Mouse (Mus musculus): ENCODE data around the gene Dhdh. TPM values are rescaled to one million over a fixed set of nuclear protein-coding genes. Genes with fewer than 3 reads are reported as not detected.
"Not testable (repeated sequence)": the region's sequence is repeated elsewhere in the genome, so short reads cannot be mapped to it uniquely, and the experiment has no call there.

Gene Dhdh
- total RNA-seq, 1 experiment from 2014 or later = 7.5 TPM

DNA sequence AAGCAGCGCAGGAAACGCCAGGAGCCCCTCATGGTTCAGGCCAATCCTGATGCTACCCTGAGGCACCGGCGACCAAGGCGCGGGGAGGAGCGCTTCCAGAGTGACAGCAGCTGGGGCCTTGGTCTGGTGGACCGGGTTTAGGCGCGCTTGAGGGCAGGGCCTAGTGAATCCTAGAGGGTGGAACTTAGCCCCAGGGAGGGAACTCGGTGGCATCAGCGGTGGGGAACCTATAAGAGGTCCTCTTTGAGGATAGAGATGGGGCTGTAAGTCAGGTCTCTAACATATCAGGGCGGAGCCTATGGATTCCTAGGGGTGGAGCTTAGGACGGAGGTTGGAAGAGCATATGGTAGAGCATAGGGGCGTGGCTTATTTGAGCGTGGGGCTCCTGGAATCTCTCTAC, 26.8 kb upstream of the Dhdh start:
- no peak for ATAC-seq (replicated peaks; ENCODE audit: insufficient number of reproducible peaks, low FRiP score, low TSS enrichment, poor library complexity, severe bottlenecking)

DNA sequence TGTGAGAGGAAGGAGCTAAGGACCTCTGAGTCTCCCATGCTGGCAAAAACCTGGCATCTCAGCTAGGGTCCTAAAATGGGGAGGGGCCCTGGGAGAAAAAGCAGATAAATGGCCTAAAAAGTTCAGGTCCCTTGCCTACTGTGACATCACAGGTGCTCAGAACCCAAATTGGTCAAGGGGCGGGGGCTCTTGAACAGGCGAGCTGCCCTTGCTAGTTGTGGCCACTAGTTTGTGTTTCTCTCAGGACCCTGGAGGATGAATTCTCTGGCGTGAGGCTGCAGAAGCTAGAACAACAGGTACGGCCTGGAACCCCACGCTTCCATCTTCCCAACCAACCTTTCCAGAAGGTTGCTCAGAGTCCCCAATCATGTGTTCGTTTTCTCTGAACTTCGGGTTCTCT, 25.8 kb upstream of the Dhdh start:
- ATAC-seq (replicated peaks; ENCODE audit: insufficient number of reproducible peaks, low FRiP score, low TSS enrichment, poor library complexity, severe bottlenecking) = no peak

DNA sequence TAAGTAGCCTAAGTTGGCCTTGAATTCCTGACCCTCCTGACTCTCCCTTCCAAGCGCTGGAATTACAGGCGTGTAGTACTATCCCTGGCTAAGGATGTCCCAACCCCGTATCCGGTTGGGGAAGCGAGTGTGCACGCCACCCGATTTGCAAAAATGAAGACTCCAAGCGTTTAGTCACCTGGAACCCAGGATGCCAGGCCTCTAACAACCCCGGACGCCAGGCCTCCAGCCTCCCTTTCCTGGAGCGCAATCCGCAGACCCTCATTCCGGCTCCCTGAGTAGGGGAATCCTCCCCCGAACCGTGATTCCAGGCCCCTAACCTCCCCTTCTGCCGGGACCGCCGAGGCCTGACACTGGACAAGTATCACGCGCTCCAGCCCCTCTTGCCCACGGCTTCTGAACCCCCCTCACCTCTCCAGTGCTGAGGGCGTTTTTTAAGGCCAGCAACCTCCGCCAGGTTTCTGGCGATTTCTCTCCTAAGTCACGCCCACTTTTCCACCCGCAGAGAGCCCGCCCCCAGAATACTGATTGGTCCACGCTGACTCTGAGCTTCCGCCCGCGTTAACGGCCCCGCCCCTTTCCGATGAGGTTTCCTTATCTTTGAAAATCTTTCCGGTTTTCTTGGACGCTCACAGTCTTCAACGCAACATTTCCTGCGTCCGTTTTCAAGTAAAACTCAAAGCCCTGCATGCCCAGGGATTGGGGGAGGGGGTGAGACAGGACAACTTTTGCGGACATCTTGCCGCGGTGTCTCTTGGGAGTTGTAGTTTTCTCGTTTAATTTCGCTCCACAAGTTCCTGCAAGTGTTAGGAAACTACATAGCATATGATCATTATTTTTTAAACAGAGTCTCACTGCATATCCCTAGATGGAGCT, 21.5 kb upstream of the Dhdh start, which contains the start of gene Nucb1:
Gene Nucb1, minus strand, starts transcription at position 495 of the 876 bp plus-strand sequence.
- peak; percentile 95 for ATAC-seq (replicated peaks; ENCODE audit: insufficient number of reproducible peaks, low FRiP score, low TSS enrichment, poor library complexity, severe bottlenecking)

DNA sequence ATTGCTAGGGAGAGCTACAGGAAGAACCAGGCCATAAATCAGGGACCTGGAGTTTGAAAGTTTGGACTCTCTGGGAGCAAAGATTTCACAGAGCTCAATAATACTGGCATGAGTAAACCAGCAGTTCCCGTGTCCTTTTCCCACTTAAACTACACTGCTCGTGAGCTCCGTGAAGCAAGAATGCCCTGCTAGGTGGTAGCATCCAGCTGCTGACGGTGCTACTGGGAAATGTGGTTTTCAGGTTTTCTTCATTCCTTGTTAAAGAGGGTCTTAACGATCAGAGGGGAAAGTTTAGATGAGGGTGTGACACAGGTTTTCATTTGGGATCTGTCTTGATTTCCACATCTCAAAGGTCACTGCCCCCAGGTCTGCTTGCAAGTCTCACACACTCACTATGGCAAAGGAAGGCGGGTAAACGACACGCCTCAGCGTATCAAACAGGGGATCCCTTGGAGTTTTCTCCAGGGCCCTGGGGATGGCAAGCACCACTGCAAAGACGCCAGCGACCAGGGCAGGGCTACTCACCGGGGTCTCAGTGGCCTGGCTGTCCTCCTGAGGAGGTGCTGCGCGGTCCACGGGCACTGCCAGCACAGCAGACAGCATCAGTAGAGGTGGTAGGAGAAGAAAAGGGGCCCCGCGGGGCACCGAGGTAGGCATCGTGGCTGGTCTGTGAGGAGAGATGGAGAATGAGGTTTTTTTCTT, 20.7 kb upstream of the Dhdh start:
- no peak for ATAC-seq (replicated peaks; ENCODE audit: insufficient number of reproducible peaks, low FRiP score, low TSS enrichment, poor library complexity, severe bottlenecking)

DNA sequence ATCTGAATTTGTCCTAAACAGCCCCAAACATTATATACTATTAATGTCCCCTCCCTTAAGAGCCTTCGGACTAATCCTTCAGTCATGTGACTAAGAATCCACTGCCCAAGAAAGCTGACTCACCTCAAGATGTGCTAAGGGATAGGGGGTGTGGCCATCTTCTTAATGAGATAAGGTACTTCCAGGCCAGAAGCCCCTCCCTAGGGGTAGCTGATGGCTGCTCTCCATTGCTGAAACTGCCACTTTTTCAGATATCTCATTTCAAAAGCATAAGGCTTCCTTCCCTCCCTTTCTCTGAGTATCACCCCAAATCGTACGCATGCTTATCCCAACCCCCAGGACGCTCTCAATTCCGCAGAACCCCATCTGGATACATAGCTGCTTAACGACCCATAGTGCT, 20.0 kb upstream of the Dhdh start:
- ATAC-seq (replicated peaks; ENCODE audit: insufficient number of reproducible peaks, low FRiP score, low TSS enrichment, poor library complexity, severe bottlenecking) = no peak

DNA sequence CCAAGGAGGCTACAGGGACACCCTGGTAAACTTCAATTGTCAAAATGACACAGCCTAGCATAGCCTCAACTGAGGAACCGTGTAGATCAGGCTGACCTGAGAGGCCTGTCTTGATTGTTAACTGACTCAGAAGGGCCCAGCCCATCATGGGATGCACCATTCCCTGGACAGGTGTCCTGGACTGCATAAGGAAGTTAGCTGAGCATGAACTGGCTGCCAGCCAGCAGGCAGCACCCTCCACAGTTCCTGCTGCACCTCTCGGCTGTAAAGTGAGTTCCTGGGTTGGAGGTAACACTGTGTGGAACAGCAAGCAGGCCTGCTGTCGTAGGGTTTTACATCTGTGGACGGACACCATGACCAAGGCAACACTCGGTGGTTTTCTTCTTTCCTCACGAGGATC, 19.0 kb upstream of the Dhdh start:
- no peak for ATAC-seq (replicated peaks; ENCODE audit: insufficient number of reproducible peaks, low FRiP score, low TSS enrichment, poor library complexity, severe bottlenecking)

DNA sequence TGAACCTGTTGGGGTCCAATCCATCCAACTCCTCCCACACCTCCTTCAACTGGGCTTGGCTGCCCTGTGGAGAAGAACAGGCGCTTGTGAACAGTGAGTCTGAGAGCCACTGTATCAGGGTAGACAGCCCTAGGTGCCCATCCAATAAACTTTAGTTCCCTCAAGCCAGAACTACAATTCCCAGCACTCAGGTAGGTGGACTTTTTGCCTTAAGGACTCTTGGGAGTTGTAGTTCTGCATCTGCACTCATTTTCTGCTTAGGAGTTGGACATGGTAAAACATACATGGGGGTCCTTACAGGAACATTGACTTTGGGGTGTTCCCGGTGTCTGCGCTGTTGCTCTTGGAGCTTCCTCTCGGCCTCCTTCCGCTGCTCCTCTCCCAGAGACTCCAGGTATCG, 9.8 kb upstream of the Dhdh start:
- ATAC-seq (replicated peaks; ENCODE audit: insufficient number of reproducible peaks, low FRiP score, low TSS enrichment, poor library complexity, severe bottlenecking) = no peak

DNA sequence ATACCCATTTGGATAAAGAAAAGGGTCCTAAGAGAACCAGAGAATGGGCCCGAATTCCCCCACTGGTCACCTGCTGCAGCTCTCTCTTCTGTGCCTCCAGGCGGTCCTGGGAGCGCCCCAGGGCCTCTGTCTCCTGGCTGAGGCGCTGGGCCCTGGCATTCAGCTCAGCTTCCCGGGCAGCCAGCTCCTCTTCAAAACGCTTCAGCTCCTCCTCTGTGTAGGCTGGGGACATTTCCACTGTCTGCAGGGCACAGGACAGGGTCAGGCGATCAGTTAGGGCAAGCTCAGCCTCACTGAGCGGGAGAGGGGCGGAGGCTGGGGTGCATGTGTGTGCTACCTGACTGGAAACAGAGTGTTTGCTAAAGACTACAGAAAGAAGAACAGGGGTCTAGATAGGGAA, 5.9 kb upstream of the Dhdh start:
- ATAC-seq (replicated peaks; ENCODE audit: insufficient number of reproducible peaks, low FRiP score, low TSS enrichment, poor library complexity, severe bottlenecking) = no peak

DNA sequence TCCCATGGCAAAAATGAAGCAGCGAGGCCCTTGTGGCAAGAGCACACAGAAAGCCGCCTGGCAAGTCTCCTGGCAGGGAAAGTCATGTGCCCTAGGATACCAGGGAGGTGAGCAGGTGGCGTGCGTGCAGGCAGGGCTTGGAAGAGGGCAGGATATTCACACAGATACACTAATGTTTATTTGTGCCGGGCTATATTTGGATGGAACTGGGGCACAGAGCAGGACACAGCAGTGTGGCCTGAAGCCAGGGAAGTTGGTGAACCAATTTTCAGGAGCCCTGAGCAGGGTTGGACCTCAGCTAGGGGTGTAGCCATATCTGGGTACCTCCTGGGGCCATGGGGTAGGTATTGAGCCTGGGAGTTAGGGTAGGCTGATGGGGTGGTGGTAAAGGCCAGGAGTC, 4.3 kb upstream of the Dhdh start:
- ATAC-seq (replicated peaks; ENCODE audit: insufficient number of reproducible peaks, low FRiP score, low TSS enrichment, poor library complexity, severe bottlenecking) = no peak

DNA sequence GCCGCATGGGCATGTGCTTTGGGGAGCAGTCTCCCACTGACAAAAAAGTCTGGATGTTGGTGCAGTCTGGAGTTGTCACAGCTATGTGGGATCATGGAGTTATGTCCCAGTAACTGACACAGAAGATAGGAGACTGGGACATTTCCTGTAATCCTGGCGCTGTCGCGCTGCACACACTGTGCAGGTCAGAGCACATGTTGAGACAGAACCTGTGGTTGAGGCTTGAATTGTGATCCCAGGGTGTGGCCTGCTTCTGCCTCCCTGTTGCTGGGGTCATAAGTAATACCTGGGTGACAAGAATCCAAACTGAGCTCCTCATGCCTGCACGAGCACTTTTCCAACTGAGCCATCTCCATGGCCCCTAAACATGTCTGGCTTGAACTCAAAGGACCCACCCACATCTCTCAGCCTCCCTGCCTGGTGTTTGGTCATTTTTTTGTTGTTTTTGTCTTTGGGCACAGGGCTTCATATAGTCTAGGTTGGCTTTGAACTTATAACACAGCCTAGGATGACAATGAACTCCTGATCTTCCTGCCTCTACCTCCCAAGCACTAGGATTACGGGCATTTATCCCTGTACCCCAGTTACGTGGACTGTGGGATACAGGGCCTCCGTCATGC, 3.7 kb upstream of the Dhdh start:
- no peak for ATAC-seq (replicated peaks; ENCODE audit: insufficient number of reproducible peaks, low FRiP score, low TSS enrichment, poor library complexity, severe bottlenecking)

DNA sequence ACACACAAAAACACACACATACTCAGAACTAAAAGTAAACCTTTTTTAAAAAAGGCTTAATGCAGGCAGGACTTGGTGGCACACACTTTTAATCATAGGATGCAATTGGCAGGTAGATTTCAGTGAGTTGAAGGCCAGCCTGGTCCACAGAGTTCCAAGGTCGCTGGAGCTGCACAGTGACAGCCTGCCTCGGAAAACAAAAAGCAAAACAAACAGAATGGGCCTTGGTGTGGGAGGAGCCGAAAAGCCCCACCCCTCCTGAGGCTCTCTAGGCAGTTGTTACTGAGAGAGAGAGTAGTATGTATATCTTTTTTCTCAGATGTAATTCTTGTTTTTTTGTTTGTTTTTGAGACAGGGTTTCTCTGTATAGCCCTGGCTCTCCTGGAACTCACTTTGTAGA, 2.7 kb upstream of the Dhdh start:
- ATAC-seq (replicated peaks; ENCODE audit: insufficient number of reproducible peaks, low FRiP score, low TSS enrichment, poor library complexity, severe bottlenecking) = no peak

DNA sequence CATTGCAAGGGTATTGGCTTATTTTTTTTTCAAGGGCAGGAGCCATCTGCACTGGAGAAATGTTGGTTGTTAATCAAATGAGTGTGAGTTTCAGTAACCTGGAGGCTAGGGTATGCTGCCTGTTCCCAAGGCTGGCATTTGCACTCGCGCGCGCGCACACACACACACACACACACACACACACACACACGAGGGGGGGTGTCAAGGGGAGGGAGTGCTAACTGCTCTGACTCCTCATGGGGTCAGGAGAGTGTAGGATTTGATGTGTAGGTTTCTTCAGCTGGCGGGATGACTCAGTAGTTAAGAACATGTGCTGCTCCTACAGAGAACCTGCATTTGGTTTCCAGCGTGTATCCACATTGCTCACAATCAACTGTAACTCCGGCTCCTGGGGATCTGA, 2.2 kb upstream of the Dhdh start:
- ATAC-seq (replicated peaks; ENCODE audit: insufficient number of reproducible peaks, low FRiP score, low TSS enrichment, poor library complexity, severe bottlenecking) = no peak

DNA sequence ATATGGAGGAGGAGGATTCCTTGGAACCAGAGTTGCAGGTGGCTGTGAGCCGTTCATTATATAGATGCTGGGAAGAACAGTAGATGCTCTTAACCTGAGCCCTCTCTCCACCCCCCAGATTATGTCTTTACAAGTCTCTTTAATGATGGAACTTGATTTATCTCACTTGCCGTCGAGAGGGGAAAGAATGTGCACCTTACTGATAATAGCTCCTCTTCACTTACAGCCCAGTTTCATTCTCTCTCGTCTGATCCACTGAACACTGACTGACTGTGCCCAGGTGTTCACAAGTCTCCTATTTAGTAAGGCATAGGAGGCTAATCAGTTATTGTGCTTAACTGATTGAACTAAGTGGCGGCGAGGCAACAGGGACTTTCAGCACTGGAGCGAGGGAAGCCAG, 973 bp upstream of the Dhdh start:
- no peak for ATAC-seq (replicated peaks; ENCODE audit: insufficient number of reproducible peaks, low FRiP score, low TSS enrichment, poor library complexity, severe bottlenecking)

DNA sequence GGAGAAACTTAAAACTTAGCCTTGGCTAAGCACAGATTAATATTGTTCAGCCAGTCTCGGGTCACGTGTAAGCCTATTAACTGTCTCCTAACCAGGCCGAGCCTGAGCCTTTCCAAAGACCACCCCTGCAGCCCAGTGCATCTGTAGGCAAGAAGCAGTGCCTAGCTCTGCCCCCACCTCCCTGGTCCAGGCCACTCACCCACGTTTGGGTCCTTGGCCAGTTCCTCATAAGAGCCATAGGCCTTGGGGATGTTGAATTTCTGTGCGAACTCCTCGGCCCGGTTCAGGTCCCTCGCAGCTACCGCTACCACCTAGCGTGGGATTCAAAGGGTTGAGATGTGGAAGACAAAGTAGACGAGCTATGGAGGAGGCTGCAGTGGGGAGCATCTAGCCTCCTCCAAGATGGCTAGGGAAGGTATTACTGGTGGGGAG, 728 bp downstream of the Dhdh start:
- ATAC-seq (replicated peaks; ENCODE audit: insufficient number of reproducible peaks, low FRiP score, low TSS enrichment, poor library complexity, severe bottlenecking) = no peak

DNA sequence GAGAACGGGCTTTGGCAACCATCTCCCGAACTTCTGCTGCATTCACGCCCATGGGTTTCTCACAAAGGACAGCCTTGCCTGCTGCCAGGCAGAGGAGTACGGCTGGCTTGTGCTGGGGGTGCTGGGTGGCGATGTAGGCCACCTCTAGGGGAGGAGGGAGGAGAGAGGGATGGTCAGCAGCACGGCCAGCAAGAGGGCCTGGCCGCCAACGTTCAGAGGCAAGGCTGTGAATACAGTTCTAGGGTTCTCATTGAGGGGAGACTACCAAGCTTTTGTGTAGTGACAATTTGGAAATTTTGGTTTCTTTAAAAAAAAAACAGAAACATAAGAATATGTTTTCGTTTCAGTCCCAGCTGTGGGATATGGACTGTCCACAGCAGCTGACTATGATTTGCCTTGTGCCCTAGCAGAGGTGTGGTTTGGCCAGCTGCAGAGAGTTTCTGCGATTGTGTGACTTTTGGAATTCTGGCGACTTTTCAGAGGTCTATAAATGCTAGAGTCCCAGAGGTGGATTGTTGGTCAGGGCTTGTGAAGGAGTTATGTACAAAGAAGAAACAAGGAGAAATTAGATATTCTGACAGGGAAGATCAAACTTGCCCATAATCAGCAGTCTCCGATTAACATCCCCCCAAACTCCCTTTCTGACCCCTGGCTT, 1.7 kb downstream of the Dhdh start, which contains the start of gene Gm45808:
Gene Gm45808, minus strand, starts transcription at position 51 of the 655 bp plus-strand sequence.
- no peak for ATAC-seq (replicated peaks; ENCODE audit: insufficient number of reproducible peaks, low FRiP score, low TSS enrichment, poor library complexity, severe bottlenecking)

DNA sequence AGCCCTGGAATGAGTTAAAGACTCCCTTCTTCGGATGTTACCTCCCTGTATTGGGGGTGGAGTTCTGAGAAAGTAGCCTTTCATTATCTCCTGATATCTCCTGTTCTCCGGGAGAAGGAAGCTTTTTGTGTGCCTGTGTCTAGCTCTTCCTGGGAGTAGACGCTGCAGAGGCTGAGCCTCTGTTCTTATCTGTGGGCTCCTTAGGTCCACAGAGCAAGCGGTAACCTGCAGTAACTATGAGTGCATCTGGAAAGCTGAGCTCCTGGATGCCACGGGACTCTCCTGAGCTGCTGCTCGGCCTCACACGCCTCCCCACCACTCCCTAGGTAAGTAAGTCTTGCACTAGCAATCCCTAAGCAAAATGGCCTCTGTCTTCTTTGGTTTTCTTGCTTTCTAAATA, 2.4 kb downstream of the Dhdh start:
- ATAC-seq (replicated peaks; ENCODE audit: insufficient number of reproducible peaks, low FRiP score, low TSS enrichment, poor library complexity, severe bottlenecking) = no peak

DNA sequence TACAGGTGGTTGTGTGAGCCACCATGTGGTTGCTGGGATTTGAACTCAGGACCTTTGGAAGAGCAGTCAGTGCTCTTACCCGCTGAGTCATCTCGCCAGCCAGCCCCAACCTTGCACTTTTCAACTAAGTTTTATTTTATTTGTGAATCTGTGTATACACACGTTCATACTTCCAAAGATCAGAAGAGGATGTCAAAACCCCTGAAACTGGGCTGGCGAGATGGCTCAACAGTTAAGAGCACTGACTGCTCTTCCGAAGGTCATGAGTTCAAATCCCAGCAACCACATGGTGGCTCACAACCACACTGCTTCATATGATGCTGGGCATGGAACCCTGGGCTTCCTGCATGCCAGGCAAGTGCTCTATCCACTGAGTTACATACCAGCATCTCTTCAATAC, 3.6 kb downstream of the Dhdh start:
- ATAC-seq (replicated peaks; ENCODE audit: insufficient number of reproducible peaks, low FRiP score, low TSS enrichment, poor library complexity, severe bottlenecking) = not testable (repeated sequence)

DNA sequence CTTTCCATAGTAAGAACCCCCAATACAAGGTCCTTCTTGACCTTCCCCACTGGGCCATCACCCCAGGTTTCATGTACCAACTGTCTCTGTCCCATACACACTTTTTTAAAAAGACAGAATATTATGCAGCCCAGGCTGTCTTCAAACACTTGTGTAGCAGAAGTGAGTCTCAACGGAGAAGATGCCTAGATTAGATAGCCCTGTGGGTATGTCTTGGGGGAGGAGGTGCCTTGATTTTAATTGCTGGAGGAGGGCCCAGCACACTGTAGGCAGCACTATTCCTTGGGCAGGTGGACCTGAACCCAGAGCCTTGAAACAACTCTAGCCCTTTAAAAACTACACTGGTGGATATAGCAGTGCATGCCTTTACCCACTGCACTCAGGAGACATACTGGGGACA, 6.4 kb downstream of the Dhdh start:
- no peak for ATAC-seq (replicated peaks; ENCODE audit: insufficient number of reproducible peaks, low FRiP score, low TSS enrichment, poor library complexity, severe bottlenecking)

DNA sequence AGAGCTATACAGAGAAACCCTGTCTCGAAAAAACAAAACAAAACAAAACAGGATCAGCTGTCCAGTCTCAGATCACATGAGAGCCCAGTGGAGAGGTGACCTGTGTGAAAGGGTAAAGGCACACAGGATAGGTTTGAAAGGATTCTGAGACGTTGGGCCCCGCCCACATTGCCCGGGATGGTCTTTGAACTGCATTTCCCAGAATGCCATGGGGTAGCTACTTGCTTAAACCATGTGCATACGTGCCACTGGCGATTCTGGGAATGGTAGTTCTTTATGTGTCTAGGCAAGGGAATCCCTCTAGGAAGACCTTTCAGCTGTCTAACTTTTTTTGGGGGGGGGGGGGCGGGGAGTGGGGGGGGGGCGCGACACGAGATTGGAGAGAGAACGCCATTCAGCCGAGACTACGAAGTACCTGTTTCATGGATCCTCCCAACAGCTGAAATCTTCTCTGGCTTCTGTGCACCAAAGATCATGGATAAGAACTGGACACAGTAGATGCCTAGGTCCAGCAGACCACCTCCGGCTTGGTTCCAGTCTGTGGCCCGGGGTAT, 7.2 kb downstream of the Dhdh start, which contains the start of gene Tulp2:
Gene Tulp2, plus strand, starts transcription at position 504 of the 554 bp plus-strand sequence.
- ATAC-seq (replicated peaks; ENCODE audit: insufficient number of reproducible peaks, low FRiP score, low TSS enrichment, poor library complexity, severe bottlenecking) = peak; percentile 87

All from monocyte, adult 5-6 weeks (primary cell).